Mouse (Mus musculus) intestine, postnatal 0 days (tissue): Measurements from ENCODE around the gene Bsn. TPM values are rescaled to one million over a fixed set of nuclear protein-coding genes. Genes with fewer than 3 reads are reported as not detected.

Experiments
- ATAC-seq: fragments of 200-750 bp; cut with Nextera tagmentation; 2 replicates; pipeline ENCODE4 v1.8.0; 2017; ENCODE audit warnings: mild to moderate bottlenecking, moderate TSS enrichment, moderate library complexity
- H3K27ac ChIP-seq: fragments of 300-500 bp; sonication (generic); 2 replicates; pipeline ENCODE4 v1.5.1; 2014; ENCODE audit warnings: mild to moderate bottlenecking, low read depth, low read length, moderate library complexity
- H3K27me3 ChIP-seq: fragments of 300-500 bp; sonication (generic); replicated peaks from 2 replicates; pipeline ENCODE4 v1.6.1; 2014; ENCODE audit warnings: low read length, mixed read lengths; ENCODE audit not compliant: control insufficient read depth, insufficient read depth
- H3K36me3 ChIP-seq: fragments of 300-500 bp; sonication (generic); 2 replicates; pipeline ENCODE4 v1.6.1; 2014; ENCODE audit warnings: mild to moderate bottlenecking, moderate library complexity; ENCODE audit not compliant: control insufficient read depth, insufficient read depth
- H3K4me1 ChIP-seq: fragments of 300-500 bp; sonication (generic); replicated peaks from 2 replicates; pipeline ENCODE4 v1.6.1; 2014; ENCODE audit warnings: antibody characterized with exemption, low read length, mixed read lengths; ENCODE audit not compliant: control insufficient read depth, insufficient read depth
- H3K4me2 ChIP-seq: fragments of 300-500 bp; sonication (generic); replicated peaks from 2 replicates; pipeline ENCODE4 v1.6.1; 2014; ENCODE audit warnings: low read depth, mild to moderate bottlenecking, moderate library complexity
- H3K4me3 ChIP-seq: fragments of 300-500 bp; sonication (generic); 2 replicates; pipeline ENCODE4 v1.5.1; 2014; ENCODE audit warnings: low read depth, low read length
- H3K9ac ChIP-seq: fragments of 300-500 bp; sonication (generic); 2 replicates; pipeline ENCODE4 v1.6.1; 2014; ENCODE audit warnings: mild to moderate bottlenecking, low read depth, low read length
- H3K9me3 ChIP-seq: fragments of 300-500 bp; sonication (generic); 2 replicates; pipeline ENCODE4 v1.6.1; 2016; ENCODE audit warnings: mixed run types; ENCODE audit not compliant: control insufficient read depth
- CTCF ChIP-seq: sonication (generic); IDR thresholded peaks from 2 replicates; pipeline ENCODE4 v1.5.1; 2016; ENCODE audit warnings: low read depth, mild to moderate bottlenecking, control low read depth, antibody characterized with exemption, moderate library complexity
- WGBS: fragments of 180-500 bp; shearing (Covaris S2); extraction: QIAGEN DNeasy Blood & Tissue Kit; methylation state at CpG from one replicate; pipeline ENCODE4 v1.1.7; 2014; 5-methylcytosine and 5-hydroxymethylcytosine counted together
- polyA plus RNA-seq: library from polyadenylated mRNA; unstranded; fragments of >200 nt; fragmentation: Nextera tagmentation; extraction: Ambion mirVana; gene quantifications from 2 replicates; pipeline ENCODE4 v1.2.1, GENCODE M21; 2015

The Bsn gene
- polyA plus RNA-seq, 1 experiment from 2014 or later, result 1.6 TPM

DNA sequence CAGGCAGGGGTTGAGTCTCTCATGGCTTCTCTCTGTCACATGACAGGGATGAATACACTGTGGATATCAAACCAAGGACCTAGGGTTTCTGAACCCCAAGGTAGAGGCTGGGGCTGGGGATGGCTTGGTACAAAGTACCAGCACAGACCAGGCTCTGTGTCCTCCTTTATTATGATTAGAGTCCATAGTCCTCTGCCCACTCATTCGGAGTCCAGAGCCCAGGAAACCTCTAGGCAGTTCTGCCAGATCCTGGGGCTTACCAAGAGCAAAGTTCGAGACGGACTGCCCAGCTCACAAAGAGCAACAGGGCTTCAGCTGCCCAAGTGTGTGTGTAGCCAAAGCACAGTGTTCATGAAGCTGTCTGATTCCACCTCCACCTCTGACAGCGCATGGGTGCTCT, 104.9 kb downstream of the Bsn start:
- WGBS, result 70% methylated on average over 4 of the region's 4 CpGs
- TF ChIP-seq CTCF, result no peak
- H3K4me2 ChIP-seq, result no peak overlapping the region
- H3K36me3 ChIP-seq, result peaks cover 57% of the 10 kb centered on the region
- no peaks in the 10 kb centered on the region for H3K27me3 ChIP-seq
- H3K4me1 ChIP-seq, result peaks cover 14% of the 10 kb centered on the region
- H3K27ac ChIP-seq, result peak overlapping the region; percentile 22
- H3K4me3 ChIP-seq, result no peak overlapping the region
- H3K9ac ChIP-seq, result no peak overlapping the region
- peak; percentile 62 for ATAC-seq
- H3K9me3 ChIP-seq, result no peaks in the 10 kb centered on the region

DNA sequence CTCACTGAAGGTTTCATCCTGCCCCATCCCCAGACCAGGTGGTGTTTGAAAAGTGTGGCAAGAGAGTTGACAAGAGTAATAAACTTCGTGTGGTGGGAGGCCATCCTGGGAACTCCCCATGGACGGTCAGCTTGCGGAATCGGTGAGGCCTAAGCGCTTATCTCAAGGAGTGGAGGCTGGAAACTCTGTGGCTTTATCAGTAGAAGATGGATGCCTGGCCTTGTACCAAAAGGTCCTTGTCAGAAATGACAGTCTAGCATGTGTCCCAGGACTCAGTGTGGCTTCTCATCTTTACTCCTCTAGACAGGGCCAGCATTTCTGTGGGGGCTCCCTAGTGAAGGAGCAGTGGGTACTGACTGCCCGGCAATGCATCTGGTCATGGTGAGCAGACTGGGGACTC, 106.6 kb downstream of the Bsn start:
- no peak for ATAC-seq
- H3K27me3 ChIP-seq, result no peaks in the 10 kb centered on the region
- no peak overlapping the region for H3K4me3 ChIP-seq
- peaks cover 17% of the 10 kb centered on the region for H3K4me1 ChIP-seq
- no peak overlapping the region for H3K4me2 ChIP-seq
- H3K27ac ChIP-seq, result no peak overlapping the region
- TF ChIP-seq CTCF, result no peak
- no peaks in the 10 kb centered on the region for H3K9me3 ChIP-seq
- H3K9ac ChIP-seq, result no peak overlapping the region
- peaks cover 40% of the 10 kb centered on the region for H3K36me3 ChIP-seq
- 57% methylated on average over 6 of the region's 6 CpGs for WGBS

DNA sequence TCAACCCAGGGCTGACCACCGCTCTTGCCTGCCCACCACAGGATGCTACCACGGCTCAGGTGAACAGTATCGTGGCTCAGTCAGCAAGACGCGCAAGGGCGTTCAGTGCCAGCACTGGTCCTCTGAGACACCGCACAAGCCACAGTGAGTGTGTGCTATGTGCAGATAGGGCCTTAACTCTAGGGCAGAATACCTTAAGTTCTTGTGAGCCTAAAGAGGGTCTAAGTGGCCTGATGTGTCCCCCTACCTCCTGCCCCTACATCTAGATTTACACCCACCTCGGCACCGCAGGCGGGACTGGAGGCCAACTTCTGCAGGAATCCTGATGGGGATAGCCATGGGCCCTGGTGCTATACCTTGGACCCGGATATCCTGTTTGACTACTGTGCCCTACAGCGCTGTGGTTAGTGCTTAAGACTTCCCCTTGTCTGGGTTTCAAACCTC, 107.2 kb downstream of the Bsn start, which contains the start of gene Rnf123:
Gene Rnf123 (minus strand): TSS at position 359 of the 444 bp plus-strand sequence.
- peak; percentile 12; the same call in 1 of the 2 replicates for ATAC-seq
- H3K9me3 ChIP-seq, result no peaks in the 10 kb centered on the region
- H3K27ac ChIP-seq, result no peak within 1 kb of the TSS
- no peak for TF ChIP-seq CTCF
- H3K27me3 ChIP-seq, result no peaks in the 10 kb centered on the region
- H3K4me1 ChIP-seq, result peaks cover 17% of the 10 kb centered on the region
- H3K9ac ChIP-seq, result peak within 1 kb of the TSS; percentile 4; the same call in 1 of the 2 replicates
- 0 out of 2 replicates have a peak within 1 kb of the TSS, but pooled peaks have one; percentile 9 for H3K4me3 ChIP-seq
- H3K4me2 ChIP-seq, result peak within 1 kb of the TSS; percentile 39
- H3K36me3 ChIP-seq, result peaks cover 35% of the 10 kb centered on the region
- 30% methylated on average over 12 of the region's 12 CpGs for WGBS

DNA sequence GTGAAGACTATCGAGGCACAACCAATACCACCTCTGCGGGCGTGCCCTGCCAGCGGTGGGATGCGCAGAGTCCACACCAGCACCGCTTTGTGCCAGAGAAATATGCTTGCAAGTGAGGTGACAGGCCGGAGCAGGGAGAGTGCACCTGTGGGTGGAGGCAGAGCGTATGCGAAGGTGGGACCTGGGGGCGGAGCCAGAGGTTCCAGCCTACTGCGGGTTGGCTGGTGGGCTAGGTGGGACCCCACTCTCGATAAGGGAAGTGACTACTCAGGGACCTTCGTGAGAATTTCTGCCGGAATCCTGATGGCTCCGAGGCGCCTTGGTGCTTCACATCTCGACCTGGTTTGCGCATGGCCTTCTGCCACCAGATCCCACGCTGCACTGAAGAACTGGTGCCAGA, 107.6 kb downstream of the Bsn start:
- 1% methylated on average over 19 of the region's 19 CpGs for WGBS
- peak overlapping the region; percentile 4; the same call in 1 of the 2 replicates for H3K9ac ChIP-seq
- TF ChIP-seq CTCF, result no peak
- no peak overlapping the region for H3K27ac ChIP-seq
- H3K9me3 ChIP-seq, result no peaks in the 10 kb centered on the region
- ATAC-seq, result no peak
- H3K4me3 ChIP-seq, result 0 out of 2 replicates have a peak overlapping the region, but pooled peaks have one; percentile 9
- no peaks in the 10 kb centered on the region for H3K27me3 ChIP-seq
- peaks cover 17% of the 10 kb centered on the region for H3K4me1 ChIP-seq
- H3K36me3 ChIP-seq, result peaks cover 30% of the 10 kb centered on the region
- H3K4me2 ChIP-seq, result peak overlapping the region; percentile 39

DNA sequence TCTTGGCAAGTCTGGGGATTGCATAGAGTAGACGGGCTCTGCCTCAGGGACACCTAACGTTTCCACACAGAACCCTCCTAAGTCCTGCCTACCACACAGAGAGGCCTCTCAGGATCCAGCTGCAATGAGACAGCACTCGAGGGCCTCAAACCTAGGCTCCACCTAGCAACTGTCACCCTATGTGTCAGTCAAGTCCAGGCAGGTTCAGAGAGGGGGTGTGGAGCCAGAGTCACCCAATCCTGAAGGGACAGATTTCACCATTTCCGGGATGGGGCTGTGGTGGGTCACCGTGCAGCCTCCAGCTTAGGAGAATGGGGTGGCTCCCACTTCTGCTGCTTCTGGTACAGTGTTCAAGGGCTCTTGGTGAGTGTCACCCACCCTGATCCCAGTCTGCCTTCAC, 110.0 kb downstream of the Bsn start, which contains the start of gene Mst1:
Gene Mst1 (plus strand): TSS at position 269 of the 400 bp plus-strand sequence.
- peak within 1 kb of the TSS; percentile 68; the same call in 1 of the 2 replicates for H3K27ac ChIP-seq
- peaks cover 12% of the 10 kb centered on the region for H3K36me3 ChIP-seq
- WGBS, result 67% methylated on average over 5 of the region's 5 CpGs
- peak within 1 kb of the TSS; percentile 63 for H3K4me3 ChIP-seq
- no peaks in the 10 kb centered on the region for H3K9me3 ChIP-seq
- peaks cover 17% of the 10 kb centered on the region for H3K4me1 ChIP-seq
- H3K4me2 ChIP-seq, result peak within 1 kb of the TSS; percentile 85
- TF ChIP-seq CTCF, result no peak
- no peaks in the 10 kb centered on the region for H3K27me3 ChIP-seq
- no peak for ATAC-seq
- peak within 1 kb of the TSS; percentile 82 for H3K9ac ChIP-seq

DNA sequence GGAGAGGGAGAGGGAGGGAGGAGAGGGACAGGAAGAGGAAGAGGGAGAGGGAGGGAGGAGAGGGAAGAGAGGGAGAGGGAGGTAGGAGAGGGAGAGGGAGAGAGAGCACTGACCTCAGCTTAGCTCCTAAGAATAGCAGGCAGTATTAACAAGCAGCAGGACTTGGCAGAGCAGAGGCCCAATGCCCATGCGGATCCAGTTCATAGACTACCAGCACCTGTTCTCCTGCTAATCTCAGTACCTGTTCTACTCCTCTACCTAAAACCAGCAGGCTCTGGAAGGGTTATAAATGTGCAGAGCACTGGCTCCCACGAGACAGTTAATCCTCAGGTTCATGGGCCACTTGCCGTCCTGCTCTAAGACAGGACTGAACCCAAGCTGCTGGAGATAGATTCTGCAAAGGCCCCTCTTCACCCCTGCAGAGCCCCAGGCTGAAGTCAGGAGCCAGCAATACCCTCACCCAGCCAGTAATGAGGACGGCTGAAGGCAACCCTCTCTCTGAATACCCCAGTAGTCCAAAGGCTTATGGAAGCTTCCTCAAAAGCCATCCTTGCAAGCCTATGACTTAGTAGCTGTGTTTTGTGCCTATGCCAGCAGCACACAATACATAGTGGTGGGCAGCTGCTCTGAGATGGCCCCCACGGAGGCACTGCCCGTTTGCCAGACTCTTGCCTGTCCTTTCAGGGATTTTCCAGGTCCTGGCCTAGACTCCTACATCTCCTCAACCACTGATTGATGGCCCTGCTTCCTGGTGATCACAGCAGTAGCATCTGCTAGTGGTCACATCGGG, 116.8 kb downstream of the Bsn start:
- H3K4me2 ChIP-seq, result no peak overlapping the region
- WGBS, result 70% methylated on average over 7 of the region's 7 CpGs
- no peak for TF ChIP-seq CTCF
- H3K4me3 ChIP-seq, result no peak overlapping the region
- no peaks in the 10 kb centered on the region for H3K4me1 ChIP-seq
- H3K9me3 ChIP-seq, result no peaks in the 10 kb centered on the region
- no peak overlapping the region for H3K9ac ChIP-seq
- no peaks in the 10 kb centered on the region for H3K27me3 ChIP-seq
- ATAC-seq, result no peak
- 0 out of 2 replicates have a peak overlapping the region, but pooled peaks have one; percentile 11 for H3K27ac ChIP-seq
- peaks cover 40% of the 10 kb centered on the region for H3K36me3 ChIP-seq
